Mouse (Mus musculus) cerebellum, adult 9-10 months (tissue): ENCODE data around the gene Tldc2.

ENCODE experiments used
- DNase-seq: peaks from one replicate; pipeline ENCODE4 v3.0.0; 2022

The Tldc2 gene

DNA sequence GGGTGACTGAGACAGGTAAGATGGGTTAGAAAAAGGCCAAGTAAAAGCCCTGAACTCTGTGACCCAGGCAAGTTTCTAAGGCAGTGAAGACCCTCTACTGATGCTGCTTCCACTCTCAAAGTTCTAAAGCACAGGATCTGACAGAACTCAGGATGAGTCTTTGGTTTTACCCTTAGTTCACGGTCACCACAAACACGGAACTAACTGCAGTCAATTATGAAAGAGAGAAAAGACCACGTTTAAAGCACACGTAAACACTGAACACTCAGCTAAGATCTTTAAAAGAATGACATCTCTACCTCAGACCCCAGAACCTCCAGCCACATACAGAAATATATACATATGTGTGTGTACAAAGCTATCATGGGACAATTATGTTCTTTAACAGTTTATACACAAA lies 42.2 kb downstream of the Tldc2 start:
- no peak for DNase-seq

DNA sequence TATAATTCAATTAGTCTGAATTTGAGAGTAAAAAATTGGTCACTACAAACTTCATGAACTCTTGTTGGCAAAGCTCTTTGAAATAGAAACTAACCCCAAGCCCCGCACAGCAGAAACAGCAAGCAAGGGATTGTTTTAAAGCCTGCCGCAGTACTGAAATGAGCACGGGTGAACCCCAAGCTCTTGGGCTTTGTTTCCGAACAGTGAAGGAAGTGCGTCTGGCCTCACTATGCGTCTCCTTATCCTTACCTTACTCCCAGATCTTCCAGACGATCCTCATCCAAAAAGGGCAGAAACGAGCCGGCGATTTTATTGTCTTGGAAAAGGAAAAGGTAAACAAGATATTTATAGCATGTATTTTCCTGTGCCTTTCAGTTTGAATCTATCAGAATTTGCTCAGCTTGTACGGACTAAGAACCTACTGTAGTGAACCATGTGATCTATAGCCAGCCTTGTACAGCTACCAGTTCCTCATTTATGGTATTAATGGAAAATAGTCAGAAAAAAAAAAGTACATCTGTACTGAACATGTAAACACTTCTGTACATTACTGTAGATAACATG lies 42.8 kb downstream of the Tldc2 start:
- no peak for DNase-seq

DNA sequence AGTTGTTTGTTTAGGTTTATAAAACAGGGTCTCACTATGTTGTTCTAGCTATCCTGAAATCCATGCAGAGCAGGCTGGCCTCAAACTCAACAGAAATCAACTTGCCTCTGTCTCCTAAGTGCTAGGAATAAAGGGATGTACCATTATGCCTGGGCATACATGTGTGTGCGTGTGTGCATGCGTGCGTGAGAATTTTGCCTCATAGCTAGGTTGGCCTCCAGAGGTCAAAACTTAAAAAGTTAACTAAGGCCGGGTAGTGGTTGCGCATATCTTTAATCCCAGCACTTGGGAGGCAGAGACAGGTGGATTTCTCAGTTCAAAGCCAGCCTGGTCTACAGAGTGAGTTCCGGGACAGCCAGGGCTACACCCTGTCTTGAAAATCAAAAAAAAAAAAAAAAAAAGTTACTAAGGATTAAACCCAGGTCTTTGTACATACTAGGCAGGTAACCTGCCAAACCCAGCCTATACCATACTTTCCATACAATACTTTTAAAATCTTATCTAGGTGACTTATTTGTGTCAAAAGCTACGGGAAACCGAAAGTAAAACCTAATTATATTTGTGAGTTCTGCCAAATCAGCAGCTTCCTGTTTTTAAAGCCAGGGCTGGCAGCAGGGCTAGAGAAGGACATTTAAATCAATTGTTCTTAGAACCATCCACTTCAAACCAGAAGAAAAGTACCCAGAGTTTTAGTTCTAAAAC lies 44.1 kb downstream of the Tldc2 start:
- DNase-seq: no peak

DNA sequence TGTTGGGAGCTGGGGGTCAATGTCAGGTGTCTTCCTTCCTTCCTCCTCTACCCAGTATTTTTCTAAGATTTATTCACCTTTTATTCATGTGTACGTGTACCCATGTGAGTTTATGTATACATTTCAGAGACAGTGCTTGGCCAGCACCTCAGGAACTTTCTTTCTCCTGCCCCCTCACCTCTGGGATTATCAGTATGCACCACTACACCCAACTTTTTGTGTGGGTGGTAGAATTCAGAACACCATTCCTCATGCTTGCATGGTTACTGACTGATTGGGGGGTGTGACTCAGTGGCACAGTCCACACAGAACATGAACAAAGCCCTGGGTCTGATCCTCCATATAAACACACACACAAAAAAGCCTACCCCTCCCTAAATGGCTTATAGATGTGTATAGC lies 45.2 kb downstream of the Tldc2 start:
- no peak for DNase-seq

DNA sequence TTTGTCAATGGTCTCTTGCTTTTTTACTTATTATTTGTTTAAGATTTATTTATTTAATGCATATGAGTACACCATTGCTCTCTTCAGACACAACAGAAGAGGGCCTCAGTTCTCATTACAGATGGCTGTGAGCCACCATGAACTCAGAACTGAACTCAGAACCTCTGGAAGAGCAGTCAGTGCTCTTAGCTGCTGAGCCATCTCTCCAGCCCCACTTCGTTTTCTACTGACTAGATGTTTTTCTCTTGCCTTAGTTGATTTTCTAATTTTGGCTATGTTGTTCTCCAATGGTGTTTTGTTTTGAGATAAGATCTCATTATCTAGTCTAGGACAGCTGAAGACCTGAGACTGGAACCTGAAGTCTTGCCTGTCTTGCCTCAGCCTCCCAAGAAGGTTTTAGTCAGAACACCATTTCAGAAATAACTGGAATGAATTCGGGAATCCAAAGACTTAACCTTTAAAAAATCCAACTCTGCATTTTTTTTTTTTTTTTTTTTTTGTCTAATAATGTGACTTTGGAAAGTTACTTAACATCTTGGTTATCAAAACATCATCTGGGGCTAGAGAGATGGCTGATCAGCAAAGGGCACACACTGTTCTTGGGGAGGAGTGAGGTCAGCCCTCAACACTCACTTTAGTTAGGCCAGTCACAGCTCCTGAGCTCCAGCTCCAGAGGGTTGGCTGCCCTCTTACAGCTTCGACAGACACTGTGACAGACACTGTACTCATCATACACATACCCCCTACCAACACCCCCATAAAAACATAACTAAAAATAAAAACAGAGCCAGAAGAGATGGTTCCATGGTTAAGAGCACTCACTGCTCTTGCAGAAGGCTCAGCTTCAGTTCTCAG lies 46.1 kb downstream of the Tldc2 start:
- DNase-seq: no peak

DNA sequence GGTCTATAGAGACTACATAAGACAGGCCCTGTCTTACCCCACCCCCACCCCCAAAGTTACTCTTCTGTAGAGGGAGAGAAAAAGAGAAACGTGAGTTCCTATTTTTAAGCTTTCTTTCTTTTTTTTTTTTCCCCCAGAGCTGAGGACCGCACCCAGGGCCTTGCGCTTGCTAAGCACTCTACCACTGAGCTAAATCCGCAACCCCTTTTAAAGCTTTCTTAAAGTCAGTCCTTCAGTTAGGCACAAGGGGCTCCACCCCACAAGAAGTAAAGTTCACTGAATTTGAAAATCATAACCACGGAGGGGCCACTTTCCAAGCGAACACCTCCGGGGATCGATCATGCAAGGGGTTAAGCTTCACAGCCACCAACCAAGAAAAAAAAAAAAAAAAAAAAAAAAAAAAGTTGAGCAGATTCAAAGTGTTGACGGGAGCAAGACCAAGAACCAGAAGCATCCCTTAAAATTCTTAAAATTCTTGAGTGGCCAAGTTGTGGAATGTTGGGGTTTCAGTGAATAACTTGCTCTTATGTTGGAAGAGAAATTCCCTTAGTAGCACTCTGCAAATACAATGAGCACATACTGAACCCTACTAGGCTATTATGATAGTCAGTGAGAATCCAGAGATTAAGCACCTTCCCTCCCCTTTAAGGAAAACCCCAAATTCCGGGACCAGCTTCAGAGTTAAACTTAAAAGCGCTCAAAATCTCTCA lies 47.1 kb downstream of the Tldc2 start:
- DNase-seq: no peak

DNA sequence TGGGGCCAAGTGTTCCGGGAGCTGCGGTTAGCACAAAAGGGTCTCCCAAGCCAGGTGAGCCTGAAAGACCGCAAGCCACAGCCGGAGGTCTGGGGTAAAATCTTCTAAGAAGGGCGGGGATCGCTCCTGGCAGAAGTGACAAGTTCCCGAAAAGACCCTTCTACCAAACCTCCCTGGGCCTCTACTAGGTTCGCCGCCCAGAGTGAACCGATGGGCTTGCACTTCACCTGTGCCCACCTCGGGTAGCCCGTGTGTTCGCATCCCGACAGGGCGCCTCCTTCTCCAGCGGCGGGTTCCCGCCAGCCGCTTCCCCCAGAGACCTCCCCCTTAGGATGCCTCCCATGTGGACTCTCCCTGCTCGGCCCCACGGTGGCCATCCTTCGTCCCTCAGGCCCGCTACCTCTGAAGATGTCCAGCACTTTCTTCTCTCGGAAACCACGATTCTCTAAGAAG lies 47.6 kb downstream of the Tldc2 start:
- DNase-seq: no peak

DNA sequence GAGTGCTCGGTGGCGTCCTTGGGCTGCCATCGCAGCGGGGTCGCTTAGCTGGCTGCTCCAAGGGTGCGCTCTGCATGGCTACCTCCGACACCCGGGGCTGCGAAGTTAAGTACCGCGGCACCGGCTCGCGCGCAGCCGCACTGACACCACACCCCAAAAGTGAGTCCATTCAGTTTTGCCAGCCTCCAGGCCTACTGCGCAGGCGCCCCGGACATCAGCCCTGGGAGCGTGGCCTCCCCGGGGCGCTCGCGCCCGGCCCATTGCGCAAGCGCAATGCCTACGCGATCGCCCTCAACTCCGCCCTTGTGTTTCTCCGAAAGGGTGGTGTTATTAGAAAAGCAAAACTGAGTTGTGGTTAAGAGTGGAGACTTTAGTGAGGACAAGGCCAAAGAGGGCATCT lies 48.2 kb downstream of the Tldc2 start, which contains the start of gene Samhd1:
TSS of gene Samhd1 (minus strand) at position 252 of the 400 bp plus-strand sequence.
- peak; percentile 94 for DNase-seq

DNA sequence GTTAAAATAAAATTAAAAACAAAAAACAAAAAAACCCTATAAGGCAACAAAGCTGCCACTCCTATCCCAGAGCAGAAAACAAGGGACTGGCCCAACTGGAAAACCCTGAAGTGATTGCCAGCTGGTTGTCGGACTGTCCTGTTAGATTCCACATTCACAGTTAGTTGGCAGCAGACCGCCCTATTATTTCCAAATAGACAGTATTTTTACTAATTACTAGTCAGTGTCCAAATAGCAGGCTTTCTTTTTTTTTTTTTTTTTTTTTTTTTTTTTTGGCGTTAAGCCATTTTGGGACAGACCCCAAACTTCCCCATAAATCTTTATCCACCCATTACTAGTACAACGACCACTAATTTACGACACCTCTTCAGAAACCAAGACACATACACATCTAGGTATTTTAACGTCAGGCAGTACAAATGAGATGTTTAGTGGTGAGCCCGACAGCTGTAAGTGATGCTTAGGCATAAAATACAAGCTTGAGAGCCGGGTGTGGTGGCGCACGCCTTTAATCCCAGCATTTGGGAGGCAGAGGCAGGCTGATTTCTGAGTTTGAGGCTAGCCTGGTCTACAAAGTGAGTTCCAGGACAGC lies 48.8 kb downstream of the Tldc2 start:
- DNase-seq: peak; percentile 34

DNA sequence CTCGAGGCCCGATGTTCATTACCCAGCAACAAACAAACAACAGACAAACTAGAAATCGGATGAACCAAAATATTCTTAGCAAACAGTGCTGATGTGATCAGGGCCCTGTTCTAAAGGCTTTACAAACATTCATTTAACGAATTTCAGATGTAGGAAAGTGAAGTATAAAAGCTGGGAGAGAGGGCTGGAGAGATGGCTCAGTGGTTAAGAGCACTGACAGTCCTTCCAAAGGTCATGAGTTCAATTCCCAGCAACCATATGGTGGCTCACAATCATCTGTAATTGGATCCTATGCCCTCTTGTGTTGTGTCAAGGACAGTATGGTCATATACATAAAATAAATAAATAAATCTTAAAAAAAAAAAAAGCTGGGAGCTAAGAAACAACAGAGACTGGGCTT lies 49.3 kb downstream of the Tldc2 start:
- DNase-seq: no peak

DNA sequence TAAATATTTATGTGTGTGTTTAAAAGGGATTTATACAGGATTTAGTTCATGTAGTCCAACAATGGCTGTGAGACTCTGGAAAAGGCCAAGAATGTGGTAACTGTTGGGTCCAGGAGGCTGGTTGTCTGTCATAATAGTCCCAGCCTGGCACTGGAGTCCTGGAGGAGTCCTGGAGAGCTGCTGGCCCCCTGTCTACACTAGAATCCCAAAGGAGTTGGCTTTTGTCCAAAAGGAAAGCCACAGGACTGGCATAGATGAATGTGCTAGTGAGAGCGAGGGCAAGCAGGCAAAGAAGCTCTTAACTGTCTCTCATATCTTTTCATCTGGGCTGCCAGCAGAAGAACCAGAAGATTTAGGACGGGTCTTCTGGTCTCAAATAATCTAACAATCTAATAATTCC lies 49.8 kb downstream of the Tldc2 start:
- peak; percentile 25 for DNase-seq

DNA sequence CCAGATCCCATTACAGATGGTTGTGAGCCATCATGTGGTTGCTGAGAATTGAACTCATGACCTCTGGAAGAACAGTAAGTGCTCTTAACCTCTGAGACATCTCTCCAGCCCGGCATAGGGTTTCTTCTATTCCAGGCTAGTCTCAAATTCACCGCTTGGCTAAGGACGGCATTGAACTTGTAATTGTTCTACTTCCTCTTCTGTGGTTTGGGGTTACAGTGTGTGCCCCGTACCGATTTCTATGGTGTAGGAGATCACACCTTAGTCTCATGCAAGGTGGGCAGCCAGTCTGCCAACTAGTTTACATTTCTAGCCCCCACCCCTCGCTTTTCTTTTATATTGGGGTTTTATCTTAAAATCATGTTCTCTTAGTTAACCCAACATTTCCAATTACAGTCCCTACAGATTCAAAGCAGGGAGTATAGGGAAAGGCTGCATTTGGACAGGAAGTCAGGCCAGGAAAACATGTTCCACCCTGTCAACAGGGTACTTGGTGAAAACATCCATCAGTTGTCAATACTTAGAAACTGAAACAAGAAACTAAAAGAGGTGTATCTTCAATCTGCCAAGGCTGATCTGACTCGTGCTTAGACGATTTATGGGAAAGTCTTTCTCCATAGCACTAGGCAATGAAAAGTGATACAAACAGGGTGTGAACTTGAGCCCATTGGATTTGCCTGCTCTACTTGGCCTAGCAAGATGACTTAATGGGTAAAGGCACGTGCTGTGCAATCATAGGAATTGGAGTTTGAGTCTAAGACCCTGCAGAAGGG lies 51.3 kb downstream of the Tldc2 start:
- DNase-seq: no peak

DNA sequence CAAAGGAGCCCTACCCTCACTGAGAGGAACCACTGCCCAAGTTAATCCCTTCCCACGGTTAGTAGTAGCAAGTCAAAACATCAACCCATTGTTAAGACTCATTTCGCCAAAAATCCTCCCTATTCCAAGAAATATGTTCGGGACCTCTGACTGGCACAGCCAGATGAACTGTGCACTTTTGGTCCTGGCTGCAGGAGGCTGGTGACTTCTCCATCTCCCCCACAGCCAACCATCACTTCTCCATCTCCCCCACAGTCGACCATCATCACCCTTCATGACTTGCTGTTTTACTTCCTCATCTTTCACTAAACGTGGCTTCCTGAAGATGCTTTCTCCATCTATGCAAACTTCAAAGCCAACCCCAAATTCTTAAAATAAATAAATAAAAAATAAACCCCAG lies 52.0 kb downstream of the Tldc2 start:
- DNase-seq: no peak

DNA sequence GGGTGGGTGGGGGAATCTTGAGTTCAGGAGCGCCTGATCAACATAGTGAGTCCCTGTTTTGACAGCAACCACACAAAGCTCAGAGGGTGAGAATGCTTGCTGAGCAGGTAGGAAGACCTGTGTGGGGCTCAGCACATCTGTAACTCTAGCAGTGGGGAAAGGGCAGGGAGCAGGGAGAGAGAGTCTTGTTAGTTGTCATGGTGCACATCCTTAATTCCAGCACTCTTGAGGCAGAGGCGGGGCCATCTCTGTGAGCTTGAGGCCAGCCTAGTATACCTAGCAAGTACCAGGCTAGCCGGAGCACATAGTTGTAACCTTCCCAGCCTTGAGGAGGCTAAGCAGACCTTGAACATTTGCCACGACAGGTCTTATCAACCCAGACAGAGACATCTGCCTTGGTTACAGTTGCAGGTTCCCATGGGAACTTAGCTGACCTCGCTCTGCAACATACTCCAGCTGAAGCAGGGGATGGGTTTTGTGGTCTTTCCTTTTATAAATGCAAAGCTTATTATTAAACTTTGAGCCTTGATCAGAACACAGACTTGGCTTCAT lies 52.5 kb downstream of the Tldc2 start:
- DNase-seq: no peak

DNA sequence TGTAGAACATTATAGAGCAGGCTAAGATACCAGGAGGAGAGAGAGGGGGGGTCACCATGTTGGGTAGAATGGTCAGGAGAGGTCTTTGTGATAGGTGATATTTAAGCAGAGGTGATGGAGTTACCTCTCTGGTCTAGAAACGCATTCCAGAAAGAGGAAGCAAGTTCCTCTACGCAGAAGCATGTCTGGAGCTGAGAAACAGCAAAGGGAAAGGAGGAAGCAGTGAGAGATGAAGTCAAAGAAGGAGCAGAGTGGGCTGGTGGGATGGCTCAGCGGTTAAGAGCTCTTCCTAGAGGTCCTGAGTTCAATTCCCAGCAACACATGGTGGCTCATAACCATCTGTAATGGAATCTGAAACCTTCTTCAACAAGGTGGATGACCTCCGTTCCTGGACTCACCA lies 55.1 kb downstream of the Tldc2 start:
- no peak for DNase-seq

DNA sequence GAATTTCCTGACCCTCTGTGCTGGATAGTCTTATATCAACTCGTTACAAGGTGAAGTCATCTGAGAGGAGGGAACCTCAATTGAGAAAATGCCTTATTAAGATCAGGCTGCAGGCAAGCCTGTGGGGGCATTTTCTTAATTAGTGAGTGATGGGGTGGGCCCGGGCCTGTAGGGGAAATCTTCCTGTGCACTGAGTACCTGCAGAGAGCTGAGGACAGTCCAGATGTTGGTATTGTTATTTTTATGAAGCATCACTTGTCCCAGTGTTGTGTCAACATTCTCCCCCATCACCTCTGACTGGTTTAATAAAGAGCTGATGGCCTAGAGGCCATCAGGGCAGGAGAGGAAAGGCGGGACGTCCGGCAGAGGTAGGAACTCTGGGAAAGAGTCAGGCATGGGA lies 57.3 kb downstream of the Tldc2 start:
- no peak for DNase-seq

DNA sequence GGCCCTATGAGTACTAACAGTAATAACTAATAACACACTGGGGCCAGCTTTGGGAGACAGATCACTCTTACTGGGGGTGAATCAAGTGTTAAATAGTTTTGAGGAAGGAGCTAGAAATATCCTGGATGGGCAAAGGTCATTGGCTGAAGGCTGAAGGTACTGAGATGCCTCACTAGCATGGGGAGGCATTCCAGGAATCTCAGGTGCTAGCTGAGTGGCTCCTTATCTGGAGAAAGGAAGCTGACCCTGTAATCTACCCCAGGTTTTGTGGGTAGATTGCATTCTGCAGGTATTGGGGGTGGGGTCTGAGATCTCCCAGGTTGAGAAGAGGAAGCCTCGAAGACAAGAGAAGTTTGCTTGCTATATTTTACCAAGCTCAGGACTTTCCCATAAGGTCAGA lies 58.3 kb downstream of the Tldc2 start:
- DNase-seq: no peak
